Mouse (Mus musculus) neutrophil, adult 5-6 weeks (primary cell): ENCODE data around the gene Dhx16. TPM values are rescaled to one million over a fixed set of nuclear protein-coding genes. Genes with fewer than 3 reads are reported as not detected.

ENCODE experiments used
- total RNA-seq: library from RNA; stranded (forward); fragments of 200-1000 nt; gene quantifications from 2 replicates; pipeline ENCODE4 v1.2.3, GENCODE M21; 2017

The Dhx16 gene
- total RNA-seq, 1 experiment from 2014 or later = 121 TPM

Other genes starting within 250 kb of the Dhx16 start
- gene Mucl3, start 236.1 kb upstream of the Dhx16 start, total RNA-seq = not detected in 2 replicates
- gene Vars2, start 212.2 kb upstream of the Dhx16 start, total RNA-seq = 11.8 and 13.8 TPM in 2 replicates
- gene Gtf2h4, start 206.1 kb upstream of the Dhx16 start, total RNA-seq = 7.0 and 15.5 TPM in 2 replicates
- gene Ddr1, start 175.2 kb upstream of the Dhx16 start, total RNA-seq = 0.81 TPM in 1 of 2 replicates, not detected in the other
- gene Ier3, start 58.1 kb upstream of the Dhx16 start, total RNA-seq = 74.1 and 100 TPM in 2 replicates
- gene Flot1, start 56.6 kb upstream of the Dhx16 start, total RNA-seq = 172 and 193 TPM in 2 replicates
- gene Tubb5, start 41.5 kb upstream of the Dhx16 start, total RNA-seq = 182 and 191 TPM in 2 replicates
- gene Mdc1, start 38.3 kb upstream of the Dhx16 start, total RNA-seq = 22.5 and 30.7 TPM in 2 replicates
- gene Nrm, start 18.5 kb upstream of the Dhx16 start, total RNA-seq = 42.5 and 45.6 TPM in 2 replicates
- 146 and 163 TPM in 2 replicates for gene Ppp1r18, start 14.2 kb upstream of the Dhx16 start, total RNA-seq
- 9.6 and 12.8 TPM in 2 replicates for gene 2310061I04Rik, start 17.6 kb downstream of the Dhx16 start, total RNA-seq
- 26.9 and 31.3 TPM in 2 replicates for gene Atat1, start 30.3 kb downstream of the Dhx16 start, total RNA-seq
- gene Mrps18b, start 36.6 kb downstream of the Dhx16 start, total RNA-seq = 29.3 and 36.8 TPM in 2 replicates
- 413 and 415 TPM in 2 replicates for gene Ppp1r10, start 36.6 kb downstream of the Dhx16 start, total RNA-seq
- gene Abcf1, start 89.9 kb downstream of the Dhx16 start, total RNA-seq = 162 and 172 TPM in 2 replicates
- gene Gnl1, start 100.0 kb downstream of the Dhx16 start, total RNA-seq = 39.3 and 41.5 TPM in 2 replicates
- 21.6 and 33.6 TPM in 2 replicates for gene Prr3, start 100.4 kb downstream of the Dhx16 start, total RNA-seq
- 255 and 292 TPM in 2 replicates for gene H2-T24, start 140.7 kb downstream of the Dhx16 start, total RNA-seq
- 431 and 448 TPM in 2 replicates for gene H2-T23, start 153.0 kb downstream of the Dhx16 start, total RNA-seq
- 101 and 107 TPM in 2 replicates for gene H2-T22, start 162.9 kb downstream of the Dhx16 start, total RNA-seq
- gene Gm6034, start 163.1 kb downstream of the Dhx16 start, total RNA-seq = not detected in 2 replicates
- not detected in 2 replicates for gene Gm11127, start 178.6 kb downstream of the Dhx16 start, total RNA-seq
- 1.2 and 1.4 TPM in 2 replicates for gene Gm19684, start 241.9 kb downstream of the Dhx16 start, total RNA-seq
- not detected in 2 replicates for gene Gm7030, start 249.6 kb downstream of the Dhx16 start, total RNA-seq